Mouse (Mus musculus) ovary, adult 10 weeks (tissue): Measurements from ENCODE around the gene AF067063. TPM values are rescaled to one million over a fixed set of nuclear protein-coding genes. Genes with fewer than 3 reads are reported as not detected.

Experiments used
- polyA plus RNA-seq: library from polyadenylated mRNA; stranded (reverse); fragments of 350-450 nt; fragmentation: Illumina TruSeq; extraction: RNeasy Lipid Tissue Mini Kit (QIAGEN cat#74804); gene quantifications from one replicate; pipeline ENCODE4 v1.2.3, GENCODE M21; 2014

AF067063 gene
- not detected for polyA plus RNA-seq

GRCm38 (mm10) chr13:119830116-119830515, at the start of gene AF067063:
AF067063 (minus strand) TSS chr13:119830216.

GRCm38 (mm10) chr13:119835320-119836056, 5.5 kb upstream of the AF067063 start, which contains the start of gene D13Ertd608e:
D13Ertd608e (plus strand) TSS chr13:119836006.

GRCm38 (mm10) chr13:119790761-119791579, 39.0 kb downstream of the AF067063 start, which contains the start of gene Zfp131:
Zfp131 (minus strand) TSS chr13:119790889.

Other genes with a start within 250 kb of the AF067063 start
- 4.6 TPM for gene Ccl28, start 206.4 kb downstream of the AF067063 start, polyA plus RNA-seq
- gene Hmgcs1, start 139.8 kb downstream of the AF067063 start, polyA plus RNA-seq = 362 TPM
- 3.8 TPM for gene Nim1k, start 74.3 kb downstream of the AF067063 start, polyA plus RNA-seq
- 111 TPM for gene Zfp131, start 39.3 kb downstream of the AF067063 start, polyA plus RNA-seq
- 1.1 TPM for gene D13Ertd608e, start 5.8 kb upstream of the AF067063 start, polyA plus RNA-seq
- 2.1 TPM for gene Tcstv1, start 64.6 kb upstream of the AF067063 start, polyA plus RNA-seq
- gene Gm21761, start 99.1 kb upstream of the AF067063 start, polyA plus RNA-seq = not detected
- not detected for gene B020031M17Rik, start 120.6 kb upstream of the AF067063 start, polyA plus RNA-seq
- not detected for gene Gm36079, start 196.8 kb upstream of the AF067063 start, polyA plus RNA-seq
- gene Gm21188, start 222.0 kb upstream of the AF067063 start, polyA plus RNA-seq = 6.3 TPM